Mouse (Mus musculus) right cerebral cortex, postnatal 10 days (tissue): ENCODE measurements around the gene Arpc2.

Experiments
- DNase-seq, 2 experiments: peaks; one replicate each; pipeline ENCODE4 v3.0.0; 2021; ENCODE audit warnings: low spot score in 2 of 2

The Arpc2 gene

GRCm38 (mm10) chr1:74235938-74236589 is at the start of gene Arpc2:
Arpc2 (plus strand) TSS chr1:74236084.
- peak; percentile 96 to 98 for DNase-seq

- no peak for DNase-seq
Observed at GRCm38 (mm10) chr1:74190471-74190870, 45.4 kb upstream of the Arpc2 start.

- DNase-seq = no peak
Observed at GRCm38 (mm10) chr1:74192711-74193110, 43.2 kb upstream of the Arpc2 start.

- DNase-seq = no peak
Observed at GRCm38 (mm10) chr1:74194445-74194844, 41.4 kb upstream of the Arpc2 start, which contains the start of gene Cxcr1. Cxcr1 (minus strand) TSS chr1:74194631.

- DNase-seq = no peak
Observed at GRCm38 (mm10) chr1:74195961-74196360, 39.9 kb upstream of the Arpc2 start.

GRCm38 (mm10) chr1:74196621-74197419 is 39.1 kb upstream of the Arpc2 start:
- DNase-seq = no peak

- peak; percentile 58 to 65 for DNase-seq
Observed at GRCm38 (mm10) chr1:74197726-74198470, 38.0 kb upstream of the Arpc2 start.

- no peak for DNase-seq
Observed at GRCm38 (mm10) chr1:74199046-74199445, 36.8 kb upstream of the Arpc2 start.

- no peak for DNase-seq
Observed at GRCm38 (mm10) chr1:74201048-74201844, 34.6 kb upstream of the Arpc2 start.

GRCm38 (mm10) chr1:74203457-74203856 is 32.4 kb upstream of the Arpc2 start:
- DNase-seq = no peak

- peak in 1 of 2 experiments; percentile 44 for DNase-seq
Observed at GRCm38 (mm10) chr1:74205881-74206280, 30.0 kb upstream of the Arpc2 start.

GRCm38 (mm10) chr1:74206642-74207041 is 29.2 kb upstream of the Arpc2 start:
- no peak for DNase-seq

GRCm38 (mm10) chr1:74207906-74208305 is 28.0 kb upstream of the Arpc2 start:
- DNase-seq = peak; percentile 72 to 74

GRCm38 (mm10) chr1:74208941-74209340 is 26.9 kb upstream of the Arpc2 start:
- DNase-seq = no peak

GRCm38 (mm10) chr1:74219922-74220321 is 16.0 kb upstream of the Arpc2 start:
- DNase-seq = peak in 1 of 2 experiments; percentile 63

- DNase-seq = peak; percentile 66 to 80
Observed at GRCm38 (mm10) chr1:74227317-74227716, 8.6 kb upstream of the Arpc2 start.

GRCm38 (mm10) chr1:74229942-74230341 is 5.9 kb upstream of the Arpc2 start:
- no peak for DNase-seq

GRCm38 (mm10) chr1:74230992-74231391 is 4.9 kb upstream of the Arpc2 start:
- no peak for DNase-seq

- DNase-seq = peak; percentile 56 to 65
Observed at GRCm38 (mm10) chr1:74236590-74237317, 870 bp downstream of the Arpc2 start.

GRCm38 (mm10) chr1:74237671-74238070 is 1.8 kb downstream of the Arpc2 start:
- no peak for DNase-seq

- DNase-seq = no peak
Observed at GRCm38 (mm10) chr1:74238136-74238535, 2.3 kb downstream of the Arpc2 start.
